ENCODE assay signal across 17 mouse cellular contexts in genomic region chr3:152651991-152652390, GRCm38 (mm10). TPM values are rescaled to one million over a fixed set of nuclear protein-coding genes. Genes with fewer than 3 reads are reported as not detected.
"Had no signal": no experiment of that assay in that cellular context is flagged by ENCODE, and none has a peak within 500 bp of the region (broad histone marks: within the 10 kb centered on the region; RNA-seq: fewer than 3 reads in every experiment).

No protein-coding gene starts in this region.

- H3K9ac ChIP-seq: neural tube, embryonic 13.5 days; neural tube, embryonic 15.5 days; stomach, embryonic 15.5 days had no signal

- H3K4me2 ChIP-seq: neural tube, embryonic 13.5 days; neural tube, embryonic 15.5 days; stomach, embryonic 15.5 days had no signal

- DNase-seq: retina, postnatal 1 day; right cerebral cortex, adult 18-20 months; right cerebral cortex, postnatal 14 days; right cerebral cortex, postnatal 25 days; right cerebral cortex, postnatal 4 days; spleen, adult 18-20 months; thymus, adult 18-20 months; thymus, adult 2 months; thymus, postnatal 14 days; thymus, postnatal 25 days; thymus, postnatal 36 days; thymus, postnatal 4 days had no signal

- H3K4me1 ChIP-seq: neural tube, embryonic 13.5 days; neural tube, embryonic 15.5 days; stomach, embryonic 15.5 days had no signal

- H3K36me3 ChIP-seq: neural tube, embryonic 13.5 days; stomach, embryonic 15.5 days had no signal

- H3K4me3 ChIP-seq: neural tube, embryonic 13.5 days; neural tube, embryonic 15.5 days; stomach, embryonic 15.5 days had no signal

- H3K27ac ChIP-seq: neural tube, embryonic 13.5 days; neural tube, embryonic 15.5 days; stomach, embryonic 15.5 days; stomach, postnatal 0 days had no signal

- H3K9me3 ChIP-seq: neural tube, embryonic 13.5 days; neural tube, embryonic 15.5 days; stomach, embryonic 15.5 days had no signal

- H3K27me3 ChIP-seq: neural tube, embryonic 13.5 days; neural tube, embryonic 15.5 days; stomach, embryonic 15.5 days had no signal

RNA-seq across cellular contexts. Expression of gene Ak5, which starts 16.2 kb away (rescaled TPM):
- polyA plus RNA-seq: small intestine, adult 2 months had no signal
